Mouse (Mus musculus): ENCODE results near the gene Myo5a.

GRCm38 (mm10) chr9:75025689-75026088 lies 45.1 kb upstream of the Myo5a start:
- TF ChIP-seq EP300 (IDR thresholded peaks at IDR 0.05; ENCODE audit: low read depth) (no peak), CTCF (IDR thresholded peaks at IDR 0.05; ENCODE audit: low read depth) (peak; percentile 57)
